Mouse (Mus musculus) CH12.LX (cell line): ENCODE data around the gene Il27ra.

Experiments
- BHLHE40 ChIP-seq: IDR thresholded peaks from 2 replicates; pipeline ENCODE4 v1.6.1; 2011; ENCODE audit warnings: mild to moderate bottlenecking, low read depth, low read length, improper control_type of control experiment
- CHD2 ChIP-seq: IDR thresholded peaks from 2 replicates; pipeline ENCODE4 v1.6.1; 2011; ENCODE audit warnings: low read length, improper control_type of control experiment
- CTCF ChIP-seq, 2 experiments: IDR thresholded peaks in 1 of 2; conservative IDR thresholded peaks in 1 of 2; 2 replicates each; pipeline ENCODE4 v1.5.1; 2011 to 2012; ENCODE audit warnings: low read depth in 2 of 2, low read length in 2 of 2, improper control_type of control experiment in 1 of 2, inconsistent platforms in 1 of 2, mild to moderate bottlenecking in 1 of 2, moderate library complexity in 1 of 2
- ELF1 ChIP-seq: IDR thresholded peaks from 2 replicates; pipeline ENCODE4 v1.6.1; 2014; ENCODE audit warnings: low read depth, mild to moderate bottlenecking, inconsistent platforms, low read length, improper control_type of control experiment
- POLR2A ChIP-seq: IDR thresholded peaks from 2 replicates; pipeline ENCODE4 v1.6.1; 2011; ENCODE audit warnings: low read depth, mild to moderate bottlenecking, improper control_type of control experiment, low read length
- ZC3H11A ChIP-seq: IDR thresholded peaks from 2 replicates; pipeline ENCODE4 v1.6.1; 2012; ENCODE audit warnings: low read depth, mild to moderate bottlenecking, inconsistent platforms, low read length, improper control_type of control experiment

GRCm38 (mm10) chr8:84025863-84026262, 16.5 kb downstream of the Il27ra start:
- TF ChIP-seq POLR2A (no peak), ZC3H11A (no peak), ELF1 (no peak), BHLHE40 (no peak), CTCF (conservative IDR thresholded peaks at IDR 0.05 in 1 of 2, IDR thresholded peaks at IDR 0.05 in 1 of 2; ENCODE audit: low read depth in 2 of 2, low read length in 2 of 2) (no peak), CHD2 (no peak)
